Mouse (Mus musculus): ENCODE data around the gene Cd80. TPM values are rescaled to one million over a fixed set of nuclear protein-coding genes. Genes with fewer than 3 reads are reported as not detected.

Gene Cd80
- polyA plus RNA-seq, 1 experiment, result 0.33 TPM

- H3K27ac ChIP-seq (ENCODE audit: insufficient read depth, low read depth, low read length), result no peak overlapping the region
- 73% methylated on average over 10 of the region's 10 CpGs for WGBS
- no peaks in the 10 kb centered on the region for H3K27me3 ChIP-seq (ENCODE audit: control insufficient read depth, insufficient read depth, low read length)
- H3K36me3 ChIP-seq (ENCODE audit: control insufficient read depth, insufficient read depth, low read length), result peaks cover 53% of the 10 kb centered on the region
- H3K4me3 ChIP-seq (ENCODE audit: low read depth, low read length), result no peak overlapping the region
- H3K4me1 ChIP-seq (ENCODE audit: control insufficient read depth, insufficient read depth, insufficient read length, low read length), result peaks cover 2% of the 10 kb centered on the region
- TF ChIP-seq CTCF (IDR thresholded peaks at IDR 0.05; ENCODE audit: extremely low read depth, insufficient read length, insufficient replicate concordance, low read depth, low read length) (no peak), POLR2A (IDR thresholded peaks at IDR 0.05; ENCODE audit: low read depth, low read length) (no peak)
Observed at GRCm38 (mm10) chr16:38502469-38502868, 47.1 kb downstream of the Cd80 start.

- TF ChIP-seq POLR2A (IDR thresholded peaks at IDR 0.05; ENCODE audit: low read depth, low read length), result no peak
- no peak for TF ChIP-seq CTCF (IDR thresholded peaks at IDR 0.05; ENCODE audit: extremely low read depth, insufficient read length, insufficient replicate concordance, low read depth, low read length)
- H3K36me3 ChIP-seq (ENCODE audit: control insufficient read depth, insufficient read depth, low read length), result peaks cover 55% of the 10 kb centered on the region
- no peak overlapping the region for H3K27ac ChIP-seq (ENCODE audit: insufficient read depth, low read depth, low read length)
- no peak overlapping the region for H3K4me3 ChIP-seq (ENCODE audit: low read depth, low read length)
- no peaks in the 10 kb centered on the region for H3K27me3 ChIP-seq (ENCODE audit: control insufficient read depth, insufficient read depth, low read length)
- H3K4me1 ChIP-seq (ENCODE audit: control insufficient read depth, insufficient read depth, insufficient read length, low read length), result peaks cover 2% of the 10 kb centered on the region
- WGBS, result 67% methylated on average over 4 of the region's 4 CpGs
Observed at GRCm38 (mm10) chr16:38503528-38503927, 48.2 kb downstream of the Cd80 start.

- no peaks in the 10 kb centered on the region for H3K27me3 ChIP-seq (ENCODE audit: control insufficient read depth, insufficient read depth, low read length)
- H3K36me3 ChIP-seq (ENCODE audit: control insufficient read depth, insufficient read depth, low read length), result peaks cover 48% of the 10 kb centered on the region
Observed at GRCm38 (mm10) chr16:38506041-38506634, 50.8 kb downstream of the Cd80 start.

GRCm38 (mm10) chr16:38510846-38511245 lies 55.5 kb downstream of the Cd80 start:
- no peak overlapping the region for H3K27ac ChIP-seq (ENCODE audit: insufficient read depth, low read depth, low read length)
- no peaks in the 10 kb centered on the region for H3K27me3 ChIP-seq (ENCODE audit: control insufficient read depth, insufficient read depth, low read length)
- no peak overlapping the region for H3K4me3 ChIP-seq (ENCODE audit: low read depth, low read length)
- peaks cover 43% of the 10 kb centered on the region for H3K36me3 ChIP-seq (ENCODE audit: control insufficient read depth, insufficient read depth, low read length)
- H3K4me1 ChIP-seq (ENCODE audit: control insufficient read depth, insufficient read depth, insufficient read length, low read length), result no peaks in the 10 kb centered on the region
- TF ChIP-seq CTCF (IDR thresholded peaks at IDR 0.05; ENCODE audit: extremely low read depth, insufficient read length, insufficient replicate concordance, low read depth, low read length) (no peak), POLR2A (IDR thresholded peaks at IDR 0.05; ENCODE audit: low read depth, low read length) (no peak)
- WGBS, result 97% methylated on average over 2 of the region's 2 CpGs

More at GRCm38 (mm10) chr16:38506041-38506634, 50.8 kb downstream of the Cd80 start:
- 70% methylated on average over 4 of the region's 4 CpGs for WGBS
- Histone ChIP-seq H3K27ac (ENCODE audit: insufficient read depth, low read depth, low read length) (no peak overlapping the region), H3K4me3 (ENCODE audit: low read depth, low read length) (no peak overlapping the region), H3K4me1 (ENCODE audit: control insufficient read depth, insufficient read depth, insufficient read length, low read length) (peaks cover 2% of the 10 kb centered on the region)
- TF ChIP-seq POLR2A (IDR thresholded peaks at IDR 0.05; ENCODE audit: low read depth, low read length) (no peak), CTCF (IDR thresholded peaks at IDR 0.05; ENCODE audit: extremely low read depth, insufficient read length, insufficient replicate concordance, low read depth, low read length) (peak; percentile 75; the same call in 1 of the 2 replicates)

GRCm38 (mm10) chr16:38519140-38519539 lies 63.8 kb downstream of the Cd80 start:
- Histone ChIP-seq H3K4me3 (ENCODE audit: low read depth, low read length) (no peak overlapping the region), H3K36me3 (ENCODE audit: control insufficient read depth, insufficient read depth, low read length) (peaks cover 20% of the 10 kb centered on the region), H3K4me1 (ENCODE audit: control insufficient read depth, insufficient read depth, insufficient read length, low read length) (no peaks in the 10 kb centered on the region), H3K27me3 (ENCODE audit: control insufficient read depth, insufficient read depth, low read length) (no peaks in the 10 kb centered on the region), H3K27ac (ENCODE audit: insufficient read depth, low read depth, low read length) (no peak overlapping the region)
- no peak for TF ChIP-seq CTCF (IDR thresholded peaks at IDR 0.05; ENCODE audit: extremely low read depth, insufficient read length, insufficient replicate concordance, low read depth, low read length)
- WGBS, result 93% methylated on average over 2 of the region's 2 CpGs

GRCm38 (mm10) chr16:38521211-38521987 lies 66.0 kb downstream of the Cd80 start:
- TF ChIP-seq POLR2A (IDR thresholded peaks at IDR 0.05; ENCODE audit: low read depth, low read length) (no peak), CTCF (IDR thresholded peaks at IDR 0.05; ENCODE audit: extremely low read depth, insufficient read length, insufficient replicate concordance, low read depth, low read length) (no peak)
- Histone ChIP-seq H3K27me3 (ENCODE audit: control insufficient read depth, insufficient read depth, low read length) (no peaks in the 10 kb centered on the region), H3K36me3 (ENCODE audit: control insufficient read depth, insufficient read depth, low read length) (peaks cover 18% of the 10 kb centered on the region), H3K27ac (ENCODE audit: insufficient read depth, low read depth, low read length) (peak overlapping the region; percentile 59; the same call in 1 of the 2 replicates), H3K4me3 (ENCODE audit: low read depth, low read length) (peak overlapping the region; percentile 41; the same call in 1 of the 2 replicates), H3K4me1 (ENCODE audit: control insufficient read depth, insufficient read depth, insufficient read length, low read length) (no peaks in the 10 kb centered on the region)
- 12% methylated on average over 8 of the region's 8 CpGs for WGBS

Measured in small intestine, adult 2 months (tissue).